In genomic region chr2:26494396-26494795, GRCm38 (mm10) we compare ENCODE assay signal across 8 mouse cellular contexts. TPM values are rescaled to one million over a fixed set of nuclear protein-coding genes. Genes with fewer than 3 reads are reported as not detected.
A peak's percentile ranks its signal among the peaks of the same experiment; 100 is the strongest.
DNase-seq lines count a peak whose midpoint lies in the region; ATAC-seq lines count a peak whose summit lies in the region.

No protein-coding gene starts in this region.

- peak overlapping the region; percentile 87 for H3K27ac ChIP-seq in heart, embryonic 11.5 days (ENCODE audit: low read depth, low read length)
- peak overlapping the region; percentile 81 for H3K27ac ChIP-seq in brown adipose tissue, adult 24 weeks (replicated peaks; ENCODE audit: low read depth, low read length)
- peak overlapping the region; percentile 97 for H3K27ac ChIP-seq in hindbrain, embryonic 10.5 days
- peak overlapping the region; percentile 60; the same call in 1 of the 2 replicates for H3K27ac ChIP-seq in midbrain, embryonic 14.5 days (replicated peaks; ENCODE audit: low read depth, low read length)

- no peaks in the 10 kb centered on the region for H3K9me3 ChIP-seq in heart, embryonic 11.5 days (replicated peaks; ENCODE audit: control insufficient read depth, low read length)
- H3K9me3 ChIP-seq in hindbrain, embryonic 10.5 days, result no peaks in the 10 kb centered on the region
- H3K9me3 ChIP-seq in midbrain, embryonic 14.5 days (ENCODE audit: control insufficient read depth, low read length), result no peaks in the 10 kb centered on the region

- DNase-seq in heart, postnatal 36 days, result no peak
- DNase-seq in hindbrain, embryonic 10.5 days (ENCODE audit: low spot score), result peak; percentile 59
- DNase-seq in midbrain, embryonic 14.5 days, result no peak
- no peak for DNase-seq in layer of hippocampus, postnatal 10 days (ENCODE audit: low spot score in 2 of 2)
- DNase-seq in layer of hippocampus, adult 8-10 months (ENCODE audit: low spot score in 2 of 2), result no peak
- no peak for DNase-seq in urinary bladder, postnatal 25 days (ENCODE audit: low spot score)

- intact Hi-C loops in heart, postnatal 36 days (cut with DNase I), result no loop called here

- no peak overlapping the region for H3K9ac ChIP-seq in heart, embryonic 11.5 days (ENCODE audit: low read depth, low read length)
- no peak overlapping the region; the same call in 1 of the 2 replicates for H3K9ac ChIP-seq in midbrain, embryonic 14.5 days (replicated peaks; ENCODE audit: low read length)

- 33% methylated on average over 7 of the region's 7 CpGs for WGBS in heart, embryonic 11.5 days (ENCODE audit: insufficient replicate concordance)
- 61% methylated on average over 7 of the region's 7 CpGs for WGBS in hindbrain, embryonic 10.5 days
- 75% methylated on average over 7 of the region's 7 CpGs for WGBS in midbrain, embryonic 14.5 days

- H3K4me3 ChIP-seq in heart, embryonic 11.5 days (ENCODE audit: low read depth, low read length), result no peak overlapping the region
- H3K4me3 ChIP-seq in brown adipose tissue, adult 24 weeks (ENCODE audit: insufficient read depth, low read depth, low read length), result 0 out of 2 replicates have a peak overlapping the region, but pooled peaks have one; percentile 1
- H3K4me3 ChIP-seq in hindbrain, embryonic 10.5 days, result peak overlapping the region; percentile 36; the same call in 1 of the 2 replicates
- no peak overlapping the region for H3K4me3 ChIP-seq in midbrain, embryonic 14.5 days (replicated peaks; ENCODE audit: low read depth, low read length)

- ATAC-seq in heart, embryonic 11.5 days (replicated peaks; ENCODE audit: insufficient number of reproducible peaks, low FRiP score, low TSS enrichment), result no peak
- ATAC-seq in midbrain, embryonic 14.5 days (ENCODE audit: low FRiP score, low TSS enrichment), result no peak

- no peak overlapping the region for H3K4me2 ChIP-seq in heart, embryonic 11.5 days
- H3K4me2 ChIP-seq in midbrain, embryonic 14.5 days (ENCODE audit: low read length), result no peak overlapping the region

- H3K4me1 ChIP-seq in heart, embryonic 11.5 days (ENCODE audit: control insufficient read depth, insufficient read depth, low read length), result peaks cover 69% of the 10 kb centered on the region
- peaks cover 83% of the 10 kb centered on the region for H3K4me1 ChIP-seq in brown adipose tissue, adult 24 weeks (ENCODE audit: control insufficient read depth, insufficient read depth, insufficient read length, low read length)
- peaks cover 100% of the 10 kb centered on the region for H3K4me1 ChIP-seq in hindbrain, embryonic 10.5 days (replicated peaks)
- H3K4me1 ChIP-seq in midbrain, embryonic 14.5 days (ENCODE audit: control insufficient read depth, insufficient read depth, low read length), result peaks cover 87% of the 10 kb centered on the region

- H3K36me3 ChIP-seq in heart, embryonic 11.5 days (ENCODE audit: control insufficient read depth, insufficient read depth, low read length), result no peaks in the 10 kb centered on the region
- H3K36me3 ChIP-seq in hindbrain, embryonic 10.5 days, result peaks cover 92% of the 10 kb centered on the region
- H3K36me3 ChIP-seq in midbrain, embryonic 14.5 days (ENCODE audit: control insufficient read depth, insufficient read depth, low read length), result no peaks in the 10 kb centered on the region; the same call in 1 of the 2 replicates

- H3K27me3 ChIP-seq in heart, embryonic 11.5 days (ENCODE audit: control insufficient read depth, insufficient read depth, low read length), result no peaks in the 10 kb centered on the region
- no peaks in the 10 kb centered on the region for H3K27me3 ChIP-seq in hindbrain, embryonic 10.5 days (ENCODE audit: insufficient read depth, poor library complexity, severe bottlenecking)
- H3K27me3 ChIP-seq in midbrain, embryonic 14.5 days (ENCODE audit: control insufficient read depth, insufficient read depth, low read length), result no peaks in the 10 kb centered on the region

RNA-seq across cellular contexts. Expression of gene Notch1, which starts 22.1 kb away (rescaled TPM):
- 20.9 and 23.5 TPM in 2 replicates for polyA plus RNA-seq in heart, embryonic 11.5 days (2014; fragmentation: Nextera tagmentation; extraction: Ambion mirVana)
- total RNA-seq in heart, postnatal 36 days (2021), result 10 to 100 TPM; 29.5 to 34.0 TPM
- polyA plus RNA-seq in brown adipose tissue, adult 24 weeks (2012; ENCODE audit: insufficient read depth, insufficient read length, missing spikeins), result 5.6 and 8.9 TPM in 2 replicates
- polyA plus RNA-seq in hindbrain, embryonic 10.5 days (2016; fragmentation: Nextera tagmentation; extraction: Ambion mirVana), result 39.1 and 46.4 TPM in 2 replicates
- polyA plus RNA-seq in midbrain, embryonic 14.5 days (2014; fragmentation: Nextera tagmentation; extraction: Ambion mirVana), result 22.0 and 33.9 TPM in 2 replicates
- 10 to 100 TPM; 43.9 to 46.7 TPM for total RNA-seq in layer of hippocampus, postnatal 10 days (2021)
- total RNA-seq in layer of hippocampus, adult 8-10 months (2022), result 10 to 100 TPM; 31.0 to 36.2 (median 34.2) TPM

RNA-seq across cellular contexts. Expression of gene Sec16a, which starts 49.4 kb away (rescaled TPM):
- 23.6 and 27.1 TPM in 2 replicates for polyA plus RNA-seq in heart, embryonic 11.5 days (2014; fragmentation: Nextera tagmentation; extraction: Ambion mirVana)
- total RNA-seq in heart, postnatal 36 days (2021), result 10 to 100 TPM; 36.9 to 39.1 TPM
- 21.0 and 21.6 TPM in 2 replicates for polyA plus RNA-seq in brown adipose tissue, adult 24 weeks (2012; ENCODE audit: insufficient read depth, insufficient read length, missing spikeins)
- 25.2 and 28.9 TPM in 2 replicates for polyA plus RNA-seq in hindbrain, embryonic 10.5 days (2016; fragmentation: Nextera tagmentation; extraction: Ambion mirVana)
- polyA plus RNA-seq in midbrain, embryonic 14.5 days (2014; fragmentation: Nextera tagmentation; extraction: Ambion mirVana), result 24.3 and 32.4 TPM in 2 replicates
- total RNA-seq in layer of hippocampus, postnatal 10 days (2021), result 10 to 100 TPM; 43.9 to 46.1 TPM
- total RNA-seq in layer of hippocampus, adult 8-10 months (2022), result 10 to 100 TPM; 48.2 to 56.5 (median 54.5) TPM

Comparison
In these comparisons a context has a peak if more than half of its experiments do, and no peak if none do; other contexts are left out.
1. H3K4me3 ChIP-seq: peak in brown adipose tissue, adult 24 weeks (single experiment) and hindbrain, embryonic 10.5 days (single experiment); none in heart, embryonic 11.5 days (single experiment) and midbrain, embryonic 14.5 days (single experiment).
2. Peak in every context shown above with its lines, with median percentiles within 50 percentile points of each other: H3K27ac ChIP-seq.